8 mouse cellular contexts compared by ENCODE assay signal in genomic region chr2:25241438-25241775, GRCm38 (mm10). TPM values are rescaled to one million over a fixed set of nuclear protein-coding genes. Genes with fewer than 3 reads are reported as not detected.
DNase-seq lines count a peak whose midpoint lies in the region; ATAC-seq and TF ChIP-seq lines count a peak whose summit lies in the region.

No protein-coding gene starts in this region.

- H3K9ac ChIP-seq in lung, embryonic 14.5 days: no peak overlapping the region
- H3K9ac ChIP-seq in embryonic facial prominence, embryonic 13.5 days: peak overlapping the region; percentile 71; the same call in 1 of the 2 replicates

- no peaks in the 10 kb centered on the region for H3K9me3 ChIP-seq in lung, embryonic 14.5 days (ENCODE audit: low read depth, low read length)
- no peaks in the 10 kb centered on the region for H3K9me3 ChIP-seq in embryonic facial prominence, embryonic 13.5 days
- no peaks in the 10 kb centered on the region for H3K9me3 ChIP-seq in limb, embryonic 10.5 days (replicated peaks)

- peaks cover 23% of the 10 kb centered on the region for H3K27me3 ChIP-seq in lung, embryonic 14.5 days (ENCODE audit: insufficient read depth, low read length)
- H3K27me3 ChIP-seq in embryonic facial prominence, embryonic 13.5 days: peaks cover 39% of the 10 kb centered on the region
- peaks cover 51% of the 10 kb centered on the region for H3K27me3 ChIP-seq in limb, embryonic 10.5 days (ENCODE audit: low read depth, poor library complexity, severe bottlenecking)

- no peak for TF ChIP-seq POLR2A in olfactory bulb, adult 2 months (IDR thresholded peaks at IDR 0.05; ENCODE audit: insufficient read depth, low read depth, low read length)

- H3K4me1 ChIP-seq in lung, embryonic 14.5 days (ENCODE audit: insufficient read depth): 0 out of 2 replicates have a peak, but pooled peaks cover 4% of the 10 kb centered on the region
- peaks cover 28% of the 10 kb centered on the region for H3K4me1 ChIP-seq in embryonic facial prominence, embryonic 13.5 days
- peaks cover 34% of the 10 kb centered on the region for H3K4me1 ChIP-seq in limb, embryonic 10.5 days
- H3K4me1 ChIP-seq in olfactory bulb, adult 2 months (ENCODE audit: control insufficient read depth, insufficient read depth, low read length): peaks cover 26% of the 10 kb centered on the region

- H3K27ac ChIP-seq in lung, embryonic 14.5 days (ENCODE audit: low read depth): no peak overlapping the region
- H3K27ac ChIP-seq in embryonic facial prominence, embryonic 13.5 days: 0 out of 2 replicates have a peak overlapping the region, but pooled peaks have one; percentile 71
- H3K27ac ChIP-seq in limb, embryonic 10.5 days: no peak overlapping the region; the same call in 1 of the 2 replicates
- H3K27ac ChIP-seq in olfactory bulb, adult 2 months (ENCODE audit: insufficient read depth, low read depth, low read length): no peak overlapping the region

- peak; percentile 21; the same call in 1 of the 2 replicates for ATAC-seq in lung, embryonic 14.5 days (ENCODE audit: insufficient read depth)
- ATAC-seq in embryonic facial prominence, embryonic 13.5 days (ENCODE audit: insufficient number of reproducible peaks, insufficient read depth, low FRiP score, low TSS enrichment, low read depth): no peak

- DNase-seq in lung, embryonic 14.5 days: no peak
- no peak for DNase-seq in lung, postnatal 25 days (ENCODE audit: low spot score)
- no peak for DNase-seq in limb, embryonic 10.5 days (ENCODE audit: low spot score)
- no peak for DNase-seq in right cerebral cortex, adult 18-20 months
- DNase-seq in B cell, adult 2 months: no peak
- no peak for DNase-seq in left cerebral cortex, postnatal 36 days (ENCODE audit: low spot score in 2 of 2)

- H3K4me2 ChIP-seq in lung, embryonic 14.5 days: peak overlapping the region; percentile 93
- peak overlapping the region; percentile 93 for H3K4me2 ChIP-seq in embryonic facial prominence, embryonic 13.5 days

- intact Hi-C loops in left cerebral cortex, postnatal 36 days (cut with DNase I): no loop called here

- H3K4me3 ChIP-seq in lung, embryonic 14.5 days (ENCODE audit: low read depth, low read length): peak overlapping the region; percentile 49; the same call in 1 of the 2 replicates
- peak overlapping the region; percentile 57 for H3K4me3 ChIP-seq in embryonic facial prominence, embryonic 13.5 days
- H3K4me3 ChIP-seq in limb, embryonic 10.5 days: peak overlapping the region; percentile 63
- H3K4me3 ChIP-seq in olfactory bulb, adult 2 months (ENCODE audit: insufficient read depth, low read depth, low read length): peak overlapping the region; percentile 89

- no peak for TF ChIP-seq CTCF in lung, embryonic 14.5 days (IDR thresholded peaks at IDR 0.05; ENCODE audit: low read depth)
- TF ChIP-seq CTCF in olfactory bulb, adult 2 months (IDR thresholded peaks at IDR 0.05; ENCODE audit: insufficient read depth, low read depth, low read length): no peak

- 8% methylated on average over 6 of the region's 6 CpGs for WGBS in lung, embryonic 14.5 days
- WGBS in embryonic facial prominence, embryonic 13.5 days: 11% methylated on average over 6 of the region's 6 CpGs
- WGBS in limb, embryonic 10.5 days: 24% methylated on average over 6 of the region's 6 CpGs
- WGBS in olfactory bulb, adult 2 months: 19% methylated on average over 6 of the region's 6 CpGs

- H3K36me3 ChIP-seq in lung, embryonic 14.5 days (ENCODE audit: insufficient read depth): peaks cover 10% of the 10 kb centered on the region; the same call in 1 of the 2 replicates
- H3K36me3 ChIP-seq in embryonic facial prominence, embryonic 13.5 days: peaks cover 10% of the 10 kb centered on the region
- peaks cover 15% of the 10 kb centered on the region for H3K36me3 ChIP-seq in limb, embryonic 10.5 days

RNA-seq across cellular contexts. Expression of gene Rnf208, which starts 0.6 kb away (rescaled TPM):
- polyA plus RNA-seq in lung, embryonic 14.5 days (2014; fragmentation: Nextera tagmentation; extraction: Ambion mirVana): 7.7 and 9.9 TPM in 2 replicates
- polyA plus RNA-seq in embryonic facial prominence, embryonic 13.5 days (2015; fragmentation: Nextera tagmentation; extraction: Ambion mirVana): 10.8 and 11.3 TPM in 2 replicates
- polyA plus RNA-seq in limb, embryonic 10.5 days (2016; fragmentation: Nextera tagmentation; extraction: Ambion mirVana): 3.8 and 5.7 TPM in 2 replicates
- polyA plus RNA-seq in olfactory bulb, adult 2 months (2012; ENCODE audit: insufficient read depth, insufficient read length, low replicate concordance, missing spikeins): not detected in 2 replicates
- total RNA-seq in left cerebral cortex, postnatal 36 days (2021): 100 to 1,000 TPM; 244 to 282 TPM

RNA-seq across cellular contexts. Expression of gene Cysrt1, which starts 0.8 kb away (rescaled TPM):
- polyA plus RNA-seq in lung, embryonic 14.5 days (2014; fragmentation: Nextera tagmentation; extraction: Ambion mirVana): not detected in 2 replicates
- polyA plus RNA-seq in embryonic facial prominence, embryonic 13.5 days (2015; fragmentation: Nextera tagmentation; extraction: Ambion mirVana): 0.81 TPM in 1 of 2 replicates, not detected in the other
- polyA plus RNA-seq in limb, embryonic 10.5 days (2016; fragmentation: Nextera tagmentation; extraction: Ambion mirVana): 0.25 TPM in 1 of 2 replicates, not detected in the other
- not detected in 2 replicates for polyA plus RNA-seq in olfactory bulb, adult 2 months (2012; ENCODE audit: insufficient read depth, insufficient read length, low replicate concordance, missing spikeins)
- not detected for total RNA-seq in left cerebral cortex, postnatal 36 days (2021)

RNA-seq across cellular contexts. Expression of gene Rnf224, which starts 4.8 kb away (rescaled TPM):
- not detected in 2 replicates for polyA plus RNA-seq in lung, embryonic 14.5 days (2014; fragmentation: Nextera tagmentation; extraction: Ambion mirVana)
- not detected in 2 replicates for polyA plus RNA-seq in embryonic facial prominence, embryonic 13.5 days (2015; fragmentation: Nextera tagmentation; extraction: Ambion mirVana)
- polyA plus RNA-seq in limb, embryonic 10.5 days (2016; fragmentation: Nextera tagmentation; extraction: Ambion mirVana): not detected in 2 replicates
- not detected in 2 replicates for polyA plus RNA-seq in olfactory bulb, adult 2 months (2012; ENCODE audit: insufficient read depth, insufficient read length, low replicate concordance, missing spikeins)
- not detected for total RNA-seq in left cerebral cortex, postnatal 36 days (2021)

RNA-seq across cellular contexts. Expression of gene AL732309.1, which starts 5.3 kb away (rescaled TPM):
- 3.5 and 3.6 TPM in 2 replicates for polyA plus RNA-seq in lung, embryonic 14.5 days (2014; fragmentation: Nextera tagmentation; extraction: Ambion mirVana)
- polyA plus RNA-seq in embryonic facial prominence, embryonic 13.5 days (2015; fragmentation: Nextera tagmentation; extraction: Ambion mirVana): 6.9 and 7.9 TPM in 2 replicates
- 6.5 and 7.8 TPM in 2 replicates for polyA plus RNA-seq in limb, embryonic 10.5 days (2016; fragmentation: Nextera tagmentation; extraction: Ambion mirVana)
- polyA plus RNA-seq in olfactory bulb, adult 2 months (2012; ENCODE audit: insufficient read depth, insufficient read length, low replicate concordance, missing spikeins): not detected in 2 replicates
- 1 to 10 TPM; 1.9 to 3.2 TPM for total RNA-seq in left cerebral cortex, postnatal 36 days (2021)

RNA-seq across cellular contexts. Expression of gene Slc34a3, which starts 7.2 kb away (rescaled TPM):
- not detected in 2 replicates for polyA plus RNA-seq in lung, embryonic 14.5 days (2014; fragmentation: Nextera tagmentation; extraction: Ambion mirVana)
- not detected in 2 replicates for polyA plus RNA-seq in embryonic facial prominence, embryonic 13.5 days (2015; fragmentation: Nextera tagmentation; extraction: Ambion mirVana)
- polyA plus RNA-seq in limb, embryonic 10.5 days (2016; fragmentation: Nextera tagmentation; extraction: Ambion mirVana): not detected in 2 replicates
- polyA plus RNA-seq in olfactory bulb, adult 2 months (2012; ENCODE audit: insufficient read depth, insufficient read length, low replicate concordance, missing spikeins): not detected in 2 replicates
- not detected for total RNA-seq in left cerebral cortex, postnatal 36 days (2021)
